ENCODE assay signal across 10 mouse cellular contexts in the genomic region with DNA sequence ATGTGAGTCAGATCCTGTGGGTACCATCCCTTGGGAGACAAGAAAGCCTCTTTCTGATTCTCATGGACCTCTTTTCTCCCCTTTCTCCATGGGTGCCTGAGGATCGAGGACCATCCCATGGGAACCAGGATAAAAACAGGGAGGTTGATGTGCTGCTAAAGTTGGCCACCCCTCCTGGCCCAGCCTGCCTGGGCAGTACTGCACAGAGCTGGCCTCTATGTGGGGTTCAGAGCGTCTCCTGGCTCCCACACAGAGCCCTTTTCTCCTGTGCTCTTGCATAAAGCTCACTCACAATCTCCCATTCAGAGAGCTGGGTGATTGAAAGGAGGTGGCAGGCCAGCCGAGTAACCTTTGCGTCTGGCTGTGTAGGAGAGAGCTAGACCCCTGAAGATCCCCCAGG.
DNase-seq lines count a peak whose midpoint lies in the region; ATAC-seq and TF ChIP-seq lines count a peak whose summit lies in the region.
"Had no signal": no experiment of that assay in that cellular context is flagged by ENCODE, and none has a peak within 500 bp of the region (broad histone marks: within the 10 kb centered on the region; RNA-seq: fewer than 3 reads in every experiment).

No protein-coding gene starts in this region.

- TF ChIP-seq CTCF in C2C12 (IDR thresholded peaks at IDR 0.05; ENCODE audit: control insufficient read depth, insufficient read depth, insufficient read length) = no peak

- peak overlapping the region; percentile 21; the same call in 1 of the 2 replicates for H3K27ac ChIP-seq in heart, embryonic 13.5 days (replicated peaks)
- peak overlapping the region; percentile 44; the same call in 1 of the 2 replicates for H3K27ac ChIP-seq in forebrain, embryonic 14.5 days (ENCODE audit: low read depth, low read length)
- peak overlapping the region; percentile 58 for H3K27ac ChIP-seq in midbrain, embryonic 10.5 days (replicated peaks)
- H3K27ac ChIP-seq: liver, embryonic 15.5 days had no signal

- H3K4me3 ChIP-seq in heart, embryonic 13.5 days = no peak overlapping the region
- H3K4me3 ChIP-seq in C2C12 (ENCODE audit: insufficient read depth, poor library complexity, severe bottlenecking) = no peak overlapping the region
- H3K4me3 ChIP-seq in forebrain, embryonic 14.5 days (ENCODE audit: low read depth, low read length) = no peak overlapping the region
- H3K4me3 ChIP-seq in midbrain, embryonic 10.5 days = no peak overlapping the region
- H3K4me3 ChIP-seq: liver, embryonic 15.5 days had no signal

- H3K79me2 ChIP-seq in C2C12 (ENCODE audit: control insufficient read depth, insufficient read depth) = no peaks in the 10 kb centered on the region

- no peak for ATAC-seq in heart, embryonic 13.5 days (ENCODE audit: extremely low read depth, insufficient number of reproducible peaks, low FRiP score, low TSS enrichment)
- peak; percentile 63 for ATAC-seq in forebrain, embryonic 14.5 days
- ATAC-seq in activated CD4-positive, CD25-positive, alpha-beta regulatory T cell, adult 4 months = no peak

- no peaks in the 10 kb centered on the region for H3K27me3 ChIP-seq in heart, embryonic 13.5 days (replicated peaks)
- no peaks in the 10 kb centered on the region for H3K27me3 ChIP-seq in C2C12 (ENCODE audit: control insufficient read depth, insufficient read depth, insufficient read length)
- H3K27me3 ChIP-seq in forebrain, embryonic 14.5 days (replicated peaks; ENCODE audit: control insufficient read depth, insufficient read depth, low read length) = no peaks in the 10 kb centered on the region
- 0 out of 2 replicates have a peak, but pooled peaks cover 4% of the 10 kb centered on the region for H3K27me3 ChIP-seq in midbrain, embryonic 10.5 days (ENCODE audit: low read depth, poor library complexity, severe bottlenecking)
- H3K27me3 ChIP-seq: CH12.LX; liver, embryonic 15.5 days had no signal

- no peak overlapping the region for H3ac ChIP-seq in C2C12 (ENCODE audit: control insufficient read depth, insufficient read length, low read depth)

- H3K36me3 ChIP-seq in heart, embryonic 13.5 days = no peaks in the 10 kb centered on the region
- no peaks in the 10 kb centered on the region for H3K36me3 ChIP-seq in C2C12 (ENCODE audit: control insufficient read depth, insufficient read depth)
- H3K36me3 ChIP-seq in forebrain, embryonic 14.5 days (ENCODE audit: control insufficient read depth, insufficient read depth, low read length) = no peaks in the 10 kb centered on the region
- no peaks in the 10 kb centered on the region for H3K36me3 ChIP-seq in midbrain, embryonic 10.5 days
- H3K36me3 ChIP-seq: liver, embryonic 15.5 days had no signal

- H3K4me1 ChIP-seq in heart, embryonic 13.5 days = peaks cover 86% of the 10 kb centered on the region
- H3K4me1 ChIP-seq in forebrain, embryonic 14.5 days (ENCODE audit: control insufficient read depth, insufficient read depth, low read length) = peaks cover 27% of the 10 kb centered on the region
- peaks cover 60% of the 10 kb centered on the region for H3K4me1 ChIP-seq in midbrain, embryonic 10.5 days

- 70% methylated on average over 4 of the region's 4 CpGs for whole genome bisulfite sequencing in heart, embryonic 13.5 days
- WGBS in forebrain, embryonic 14.5 days = 18% methylated on average over 4 of the region's 4 CpGs
- WGBS in midbrain, embryonic 10.5 days = 37% methylated on average over 4 of the region's 4 CpGs

- no peak for DNase-seq in heart, adult 8-10 months (ENCODE audit: low spot score)
- DNase-seq in forebrain, embryonic 14.5 days (ENCODE audit: low spot score) = peak; percentile 56
- DNase-seq in midbrain, embryonic 10.5 days (ENCODE audit: low spot score) = no peak
- DNase-seq in retina, postnatal 1 day = no peak
- DNase-seq in spleen, postnatal 36 days (ENCODE audit: low spot score in 2 of 2) = no peak

- no peak overlapping the region for H3K4me2 ChIP-seq in heart, embryonic 13.5 days
- H3K4me2 ChIP-seq in forebrain, embryonic 14.5 days (ENCODE audit: low read length) = no peak overlapping the region
- H3K4me2 ChIP-seq: liver, embryonic 15.5 days had no signal

- no peak overlapping the region for H3K9ac ChIP-seq in heart, embryonic 13.5 days
- peak overlapping the region; percentile 32; the same call in 1 of the 2 replicates for H3K9ac ChIP-seq in forebrain, embryonic 14.5 days (ENCODE audit: low read length)
- H3K9ac ChIP-seq: liver, embryonic 15.5 days had no signal

- no peaks in the 10 kb centered on the region for H3K79me3 ChIP-seq in C2C12 (ENCODE audit: low read depth)

- no peaks in the 10 kb centered on the region for H3K9me3 ChIP-seq in heart, embryonic 13.5 days
- H3K9me3 ChIP-seq in forebrain, embryonic 14.5 days (replicated peaks; ENCODE audit: control insufficient read depth, low read length) = no peaks in the 10 kb centered on the region
- no peaks in the 10 kb centered on the region for H3K9me3 ChIP-seq in midbrain, embryonic 10.5 days (replicated peaks)
- H3K9me3 ChIP-seq: liver, embryonic 15.5 days had no signal

TF ChIP-seq in C2C12, 6 proteins besides CTCF, POLR2A, EP300 and RAD21:
- TF ChIP-seq FOSL1 (IDR thresholded peaks at IDR 0.05; ENCODE audit: insufficient read depth, low read length, poor library complexity, severe bottlenecking) (peak; percentile 36), CEBPB (IDR thresholded peaks at IDR 0.05; ENCODE audit: low read depth) (no peak), USF1 (IDR thresholded peaks at IDR 0.05; ENCODE audit: low read depth) (no peak), MAX (IDR thresholded peaks at IDR 0.05) (peak; percentile 65)
TF ChIP-seq in C2C12: peak in this region for 2.
